Mouse (Mus musculus) cerebellum, adult 9-10 months (tissue): ENCODE results near the gene Adpgk.
"Not testable (repeated sequence)": the region's sequence is repeated elsewhere in the genome, so short reads cannot be mapped to it uniquely, and the experiment has no call there.

Experiments used
- DNase-seq: peaks from one replicate; pipeline ENCODE4 v3.0.0; 2022

Gene Adpgk

DNA sequence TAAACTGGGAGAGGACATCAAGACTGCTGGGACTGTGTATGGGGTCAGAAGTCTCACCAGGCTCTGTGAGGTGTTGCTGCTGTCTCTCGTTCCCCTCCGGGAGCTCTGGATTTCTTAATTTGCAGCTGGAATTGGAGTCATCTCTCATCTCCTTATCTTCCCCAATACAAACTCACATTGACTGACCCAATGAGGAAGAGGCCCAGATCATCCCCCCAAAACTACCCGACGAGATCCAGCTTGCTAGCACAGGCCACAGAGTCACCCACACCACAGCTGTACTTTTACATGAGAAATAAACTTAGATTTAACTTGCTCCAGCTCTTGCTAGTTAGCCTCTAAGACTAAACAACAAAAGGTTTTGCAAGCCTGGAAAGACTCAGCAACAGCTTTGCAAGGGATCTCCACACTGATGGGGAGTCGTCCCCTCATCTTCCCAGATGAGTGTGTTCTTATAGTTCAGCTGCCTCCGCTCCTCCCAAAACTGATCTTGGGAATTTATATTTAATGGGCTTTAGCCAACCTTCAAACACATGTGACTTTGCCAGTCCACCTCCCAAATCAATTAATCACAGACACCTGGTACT is 1.7 kb upstream of the Adpgk start:
- DNase-seq: peak; percentile 18

DNA sequence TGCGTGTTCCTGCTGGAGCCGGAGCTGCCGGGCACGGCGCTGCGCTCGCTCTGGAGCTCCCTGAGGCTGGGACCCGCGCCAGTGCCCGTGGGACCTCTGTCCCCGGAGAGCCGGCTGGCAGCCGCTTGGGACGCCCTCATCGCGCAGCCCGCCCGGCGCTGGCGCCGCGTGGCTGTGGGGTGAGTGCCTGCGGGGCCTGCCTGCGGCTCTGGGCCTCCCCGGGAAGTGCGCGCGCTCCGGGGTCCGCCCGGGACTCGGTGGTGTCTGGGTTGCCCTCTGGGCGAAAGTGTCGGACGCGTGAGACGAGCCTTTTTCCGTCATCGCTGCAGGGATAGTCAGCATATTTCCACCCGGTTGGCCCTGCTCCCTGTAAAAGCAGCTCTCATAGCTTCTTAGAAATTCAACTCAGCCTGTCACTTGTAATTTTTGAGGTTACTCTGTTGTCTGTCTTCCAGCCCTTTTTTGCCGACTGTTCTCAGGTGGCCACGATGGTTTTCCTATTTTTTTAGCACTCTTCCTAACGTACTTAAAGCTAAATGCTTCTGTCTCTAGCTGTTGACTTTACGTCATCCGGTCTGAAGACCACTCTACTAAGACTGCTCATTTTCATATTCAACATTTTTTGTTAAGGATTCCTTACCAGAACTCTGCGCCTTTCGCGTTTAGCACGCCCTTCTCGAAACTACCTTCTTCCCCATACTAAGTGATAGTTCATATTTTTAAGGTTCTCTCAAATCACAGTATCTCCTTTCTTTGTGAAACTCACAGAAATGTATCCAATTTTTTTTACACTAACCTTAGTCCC is 532 bp downstream of the Adpgk start:
- no peak for DNase-seq

DNA sequence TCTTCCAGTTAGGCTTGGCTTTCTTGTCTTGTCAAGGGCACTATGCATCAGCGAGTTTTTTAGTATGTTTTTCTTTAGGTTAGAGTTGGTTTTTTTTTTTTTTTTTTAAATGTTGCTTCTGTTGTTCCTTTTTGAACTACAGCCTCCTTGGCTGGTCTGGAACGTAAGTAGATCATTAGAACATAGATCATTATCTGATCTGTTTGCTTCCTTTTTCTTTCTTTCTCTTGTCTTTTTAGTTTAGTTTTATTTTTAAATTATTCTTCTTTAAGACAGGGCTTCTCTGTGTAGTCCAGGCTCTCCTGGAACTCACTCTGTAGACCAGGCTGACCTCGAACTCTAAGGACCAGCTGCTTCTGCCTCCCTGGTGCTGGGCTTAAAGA is 1.1 kb downstream of the Adpgk start:
- no peak for DNase-seq

DNA sequence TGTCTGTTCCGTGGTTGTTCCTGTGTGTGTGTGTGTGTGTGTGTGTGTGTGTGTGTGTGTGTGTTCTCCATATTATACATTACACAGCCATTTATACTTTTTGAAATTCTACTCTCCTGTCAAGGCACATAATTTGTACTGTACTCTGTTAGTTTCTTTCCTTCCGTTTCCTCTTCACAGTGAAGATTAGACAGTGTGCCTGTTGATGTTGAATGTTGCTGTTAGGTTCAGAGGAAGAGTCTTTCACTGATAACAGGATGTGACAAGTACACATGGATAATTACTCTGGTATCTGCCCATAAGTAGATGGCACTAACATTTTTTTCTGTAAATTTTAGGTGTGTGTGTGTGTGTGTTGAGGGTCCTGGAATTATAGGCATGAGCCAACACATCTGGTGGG is 5.1 kb downstream of the Adpgk start:
- no peak for DNase-seq

DNA sequence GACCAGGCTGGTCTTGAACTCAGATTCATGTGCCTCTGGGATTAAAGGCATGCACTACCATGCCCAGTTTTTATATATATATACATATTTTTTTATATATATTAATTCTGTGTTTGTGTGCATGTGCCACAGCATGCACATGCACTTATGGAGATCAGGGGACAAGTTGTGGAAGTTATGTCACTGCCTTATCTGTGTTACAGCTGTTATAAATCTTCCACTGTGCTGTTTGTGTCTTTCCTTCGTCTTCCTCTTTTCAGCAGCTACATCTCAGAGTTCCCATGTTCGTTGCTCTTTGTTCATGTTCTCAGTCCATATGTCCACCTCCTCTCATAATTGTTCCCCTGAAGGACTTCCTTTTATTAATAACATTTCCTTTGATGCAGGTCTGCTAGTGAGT is 16.5 kb downstream of the Adpgk start:
- no peak for DNase-seq

DNA sequence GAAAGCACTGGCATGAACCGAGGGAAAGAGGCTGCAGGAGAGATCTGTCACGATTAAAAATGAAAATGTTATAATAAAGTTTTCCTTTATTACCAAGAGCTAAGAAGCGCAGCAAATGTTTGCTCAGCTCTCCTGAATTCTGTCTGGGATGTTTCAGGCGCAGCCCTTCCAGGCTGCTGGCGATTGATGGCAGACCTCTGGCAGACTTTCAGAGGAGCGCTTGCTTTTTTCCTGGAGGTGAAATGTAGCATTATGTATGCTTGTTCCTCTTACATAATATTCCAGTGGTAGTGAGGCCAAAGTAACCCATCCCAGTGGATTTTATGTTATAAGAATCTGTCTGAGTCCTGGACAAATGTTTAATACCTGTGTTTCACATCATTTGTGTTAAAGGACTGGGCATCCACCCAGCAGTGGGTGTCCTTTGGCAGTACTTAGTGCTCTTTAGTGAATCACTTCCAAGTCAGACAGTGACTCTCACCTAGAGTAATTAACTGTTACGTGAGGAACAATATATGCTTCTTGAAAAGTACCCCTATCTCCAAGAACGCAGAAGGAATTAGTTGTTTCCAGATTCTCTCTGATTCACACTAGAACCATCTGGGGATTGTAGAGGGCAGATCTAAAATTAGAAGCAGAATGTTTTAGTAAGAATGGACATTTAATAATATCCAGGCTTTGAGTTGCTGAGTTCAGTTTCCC is 19.4 kb downstream of the Adpgk start:
- DNase-seq: no peak

DNA sequence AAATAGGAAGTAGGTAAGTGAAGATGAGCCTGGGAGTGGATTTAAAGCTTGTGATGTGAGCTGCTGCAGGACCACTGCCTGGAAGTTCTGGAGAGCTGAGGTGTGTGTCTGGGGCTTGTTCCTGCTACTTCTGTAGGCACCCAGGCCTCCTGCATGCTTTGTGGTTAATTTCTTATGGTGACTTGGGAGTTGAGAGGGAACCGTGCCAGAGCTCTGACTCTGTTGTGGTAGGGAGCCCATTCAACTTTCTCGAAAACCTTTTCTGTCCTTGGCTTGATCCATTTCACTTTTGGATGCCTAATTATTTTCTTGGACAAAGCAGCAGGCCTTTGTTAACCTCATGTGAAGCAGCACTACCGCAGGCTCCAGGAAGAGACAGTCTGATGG is 19.9 kb downstream of the Adpgk start:
- DNase-seq: no peak

DNA sequence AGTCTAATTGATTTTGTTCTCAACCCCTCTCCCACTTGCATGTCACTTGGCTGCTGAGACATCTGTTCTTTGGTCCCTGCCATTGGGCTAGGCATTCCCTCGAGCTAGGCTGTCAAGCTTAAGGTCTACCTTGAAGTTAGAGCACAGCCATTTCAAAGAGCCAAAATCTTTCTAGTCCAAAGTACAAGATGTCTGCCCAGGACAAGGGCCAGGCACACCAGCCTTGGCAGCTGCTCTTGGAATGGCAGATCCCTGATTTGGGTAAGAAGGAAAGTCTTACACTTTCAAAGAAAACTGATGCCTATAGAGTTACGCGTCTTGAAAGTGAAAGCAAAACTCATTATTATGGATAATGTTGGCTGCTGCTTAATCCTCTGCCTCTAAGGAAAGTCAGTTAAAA is 24.8 kb downstream of the Adpgk start:
- DNase-seq: no peak

DNA sequence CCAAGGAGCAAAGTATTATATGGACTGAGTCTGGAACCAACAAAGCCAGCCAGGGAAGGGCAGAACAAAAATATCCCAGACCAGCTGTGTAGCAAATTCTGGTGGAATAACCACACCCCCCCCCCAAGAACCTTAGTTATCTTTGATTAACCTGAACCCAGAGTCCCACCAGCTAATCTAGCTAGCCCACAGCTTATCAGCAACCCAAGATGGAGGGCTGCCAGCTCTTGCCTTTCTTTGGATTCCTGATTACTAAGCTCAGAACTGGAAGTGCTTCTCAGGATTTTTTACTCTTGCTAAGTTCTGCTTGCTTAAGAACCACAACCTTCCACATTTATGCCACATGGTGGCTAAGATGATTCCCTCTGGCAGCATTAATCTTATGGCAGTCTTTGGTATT is 33.0 kb downstream of the Adpgk start:
- no peak for DNase-seq

DNA sequence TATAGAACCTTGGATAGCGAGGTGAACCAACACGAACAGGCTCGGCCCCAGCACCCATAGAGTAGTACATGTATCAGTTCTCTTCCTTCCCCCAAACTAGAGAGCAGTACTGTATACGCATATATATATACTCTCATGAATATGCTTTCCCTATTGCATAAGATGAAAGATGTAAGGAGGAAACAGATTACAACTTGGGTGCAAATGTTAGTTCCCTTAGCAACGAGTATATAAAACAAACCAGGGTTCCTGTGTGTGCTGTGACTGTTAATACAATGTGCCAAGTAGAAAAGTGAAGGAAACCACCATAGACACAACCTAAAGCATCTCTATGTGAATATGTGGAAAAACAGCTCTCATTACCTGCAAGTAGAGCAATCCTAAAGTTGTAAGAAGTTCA is 38.7 kb downstream of the Adpgk start:
- DNase-seq: no peak

DNA sequence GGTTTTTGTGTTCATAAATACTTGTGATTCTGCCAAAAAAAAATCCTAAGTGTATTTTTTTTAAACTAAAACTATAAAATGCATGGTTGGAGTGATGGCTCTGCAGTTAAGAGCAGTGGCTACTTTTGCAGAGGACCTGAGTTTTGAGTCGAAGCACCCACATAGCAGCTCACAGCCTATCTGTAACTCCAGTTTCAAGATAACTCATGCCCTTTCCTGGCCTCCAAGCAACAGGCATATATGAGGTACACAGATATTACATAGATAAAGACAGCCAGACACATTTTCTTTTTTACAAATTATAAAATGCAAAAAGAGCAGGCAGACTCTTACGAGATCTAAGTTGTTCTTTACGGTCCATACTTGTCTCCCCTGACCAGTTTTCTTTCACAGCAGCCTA is 45.2 kb downstream of the Adpgk start:
- no peak for DNase-seq

DNA sequence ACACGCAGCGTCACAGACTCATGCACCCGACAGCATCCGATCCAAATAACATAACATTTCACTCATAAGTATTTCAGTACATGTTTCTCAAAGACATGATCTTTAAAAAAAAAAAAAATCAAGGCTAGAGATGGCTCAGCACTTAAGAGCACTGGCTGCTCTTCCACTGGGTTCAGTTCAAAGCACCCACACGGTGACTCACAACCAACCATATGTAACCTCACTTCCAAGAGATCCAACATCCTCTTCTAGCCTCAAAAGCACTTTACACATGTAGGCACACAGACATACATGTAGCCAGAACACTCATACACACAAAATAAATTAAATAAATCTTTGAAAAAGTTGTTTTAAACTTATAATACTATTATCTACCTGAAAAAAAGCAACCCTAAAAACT is 46.5 kb downstream of the Adpgk start:
- DNase-seq: no peak

DNA sequence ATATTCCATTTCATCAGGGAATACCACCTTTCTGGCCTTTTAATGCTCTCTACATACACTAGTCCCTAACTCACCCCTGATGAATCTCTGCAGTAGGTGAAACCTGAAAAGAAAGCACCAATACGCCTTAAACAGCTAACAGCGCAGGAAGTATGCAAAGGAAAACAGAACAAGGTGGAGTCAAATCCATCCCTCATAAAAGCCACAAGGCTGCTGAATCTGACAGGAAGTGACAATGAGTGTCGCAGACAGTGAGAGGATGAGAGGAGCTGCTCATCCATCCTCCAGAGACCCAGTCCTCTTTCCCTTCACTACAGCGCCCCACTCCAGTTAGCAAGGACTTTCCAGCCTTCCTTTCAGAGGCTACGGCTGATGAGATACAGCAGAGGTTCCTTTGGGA is 47.1 kb downstream of the Adpgk start:
- DNase-seq: no peak

DNA sequence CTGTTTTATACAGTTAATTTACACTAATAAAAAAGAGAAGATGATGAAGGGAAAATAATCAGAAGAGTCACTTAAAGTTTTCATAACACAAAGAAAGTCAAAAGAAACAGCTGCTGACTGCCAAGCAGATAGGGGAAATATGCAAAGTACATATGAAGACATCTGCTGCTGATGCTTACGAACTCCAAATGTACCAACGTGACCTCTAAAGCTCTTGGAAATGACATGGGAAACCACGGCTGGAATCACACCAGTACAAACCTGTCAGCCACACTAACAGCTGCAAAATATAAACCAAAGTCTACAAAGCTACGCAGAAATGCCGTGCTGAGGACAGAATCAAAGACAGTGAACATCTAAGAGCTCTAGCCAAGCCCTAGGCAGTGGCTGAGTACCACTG is 47.7 kb downstream of the Adpgk start:
- DNase-seq: no peak

DNA sequence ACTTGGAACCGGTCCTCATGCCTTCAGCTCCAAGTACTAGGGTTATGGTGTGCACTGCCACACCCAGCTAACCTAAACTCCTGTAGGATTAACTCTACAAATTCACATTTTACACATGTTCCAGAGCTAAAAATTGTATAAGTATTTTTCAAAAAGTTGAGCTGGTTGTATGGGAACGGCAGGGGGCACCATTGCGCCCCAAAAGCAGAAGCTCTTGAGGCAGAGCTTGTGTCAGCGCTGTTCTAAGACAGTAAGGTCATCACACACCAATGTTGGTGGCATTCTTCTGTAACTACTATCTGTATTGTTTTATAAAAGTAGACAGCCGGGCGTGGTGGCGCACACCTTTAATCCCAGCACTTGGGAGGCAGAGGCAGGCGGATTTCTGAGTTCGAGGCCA is 48.6 kb downstream of the Adpgk start:
- DNase-seq: no peak

DNA sequence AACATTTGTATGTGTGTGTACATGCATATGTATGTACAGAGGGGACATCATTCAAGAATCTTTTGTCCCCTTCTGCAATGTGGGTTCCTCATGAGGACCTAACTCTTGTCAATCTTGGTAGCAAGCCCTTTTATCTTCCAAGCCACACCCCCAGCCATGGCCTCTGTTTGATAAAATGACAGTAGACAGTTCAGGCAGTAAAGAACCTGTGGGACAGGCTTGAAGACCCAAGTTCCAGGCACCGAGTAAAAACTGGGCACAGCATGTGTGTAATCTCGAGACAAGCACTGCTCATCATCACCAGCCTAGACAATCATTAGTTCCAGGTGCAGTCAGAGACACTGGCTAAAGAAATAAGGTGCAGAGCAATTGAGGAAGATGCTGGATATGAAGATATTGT is 54.8 kb downstream of the Adpgk start:
- DNase-seq: no peak

DNA sequence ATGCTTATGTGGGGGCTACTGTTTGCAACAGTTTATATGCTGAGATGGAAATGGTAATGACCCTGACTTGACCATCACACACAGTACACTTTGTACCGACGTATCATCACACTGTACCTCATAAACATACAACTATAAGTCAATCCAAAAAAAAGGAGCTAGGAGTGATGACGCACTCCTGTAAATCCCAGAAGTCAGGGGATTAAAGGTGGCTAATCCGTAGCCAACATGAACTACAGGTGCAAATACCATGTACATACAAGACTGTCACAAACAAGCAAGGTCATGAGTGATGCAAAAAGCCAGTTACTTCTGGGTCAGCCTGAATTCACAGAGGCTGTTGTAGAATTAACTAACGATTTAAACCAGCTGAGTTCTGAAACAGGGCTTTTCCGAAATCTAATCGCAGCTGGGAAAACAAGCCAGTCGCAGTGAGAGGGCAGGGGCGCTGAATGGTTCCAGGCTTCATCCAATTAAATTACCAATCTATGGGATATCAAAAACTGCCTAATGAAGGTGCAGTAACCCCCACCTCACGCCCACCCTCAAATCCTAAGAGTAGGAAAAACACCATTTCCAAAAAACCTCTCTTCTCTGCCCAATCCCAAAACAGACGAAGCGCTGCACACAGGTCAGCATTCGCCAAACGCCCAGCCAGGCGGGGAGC is 61.4 kb downstream of the Adpgk start:
- DNase-seq: peak; percentile 19

DNA sequence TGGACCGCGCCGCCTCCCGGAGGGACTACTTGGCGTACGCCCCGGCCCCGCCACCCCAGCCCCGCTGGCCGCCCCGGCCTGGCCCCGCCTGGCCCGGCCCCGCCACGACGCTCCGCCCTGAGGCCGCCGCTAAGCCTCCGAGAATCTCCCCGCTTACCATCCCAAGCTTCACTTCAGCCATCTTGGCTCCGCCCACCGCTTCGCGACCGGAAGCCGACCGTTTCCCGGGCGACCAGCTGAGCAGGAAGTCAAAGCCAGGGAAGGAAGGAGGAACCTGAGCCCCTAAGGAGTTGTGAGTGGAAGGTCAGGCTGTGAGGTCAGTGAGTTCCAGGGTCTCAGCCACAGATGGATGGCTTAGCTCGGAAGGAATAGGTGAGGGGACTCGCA is 61.9 kb downstream of the Adpgk start, which contains the start of gene Bbs4:
TSS of gene Bbs4 (minus strand) at position 256 of the 387 bp plus-strand sequence.
- DNase-seq: peak; percentile 88

DNA sequence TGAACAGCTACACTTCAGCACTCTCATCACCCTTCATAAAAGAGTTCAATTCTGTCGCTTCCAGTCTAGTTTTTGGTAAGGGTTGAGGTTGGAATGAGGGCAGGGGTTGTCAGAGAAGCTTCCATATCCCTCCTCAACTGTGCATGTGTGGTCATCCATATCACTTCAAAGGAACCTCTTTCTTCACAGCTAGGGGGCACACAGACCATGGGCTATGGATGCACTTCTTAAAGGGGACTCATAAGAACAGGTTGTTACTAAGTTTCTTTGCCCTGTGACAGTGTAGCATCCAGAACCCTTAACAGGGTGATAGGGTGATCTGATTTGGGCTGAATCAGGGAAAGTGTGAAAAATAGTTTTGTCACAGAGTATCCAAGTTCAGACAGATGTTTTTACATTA is 66.7 kb downstream of the Adpgk start:
- not testable (repeated sequence) for DNase-seq

DNA sequence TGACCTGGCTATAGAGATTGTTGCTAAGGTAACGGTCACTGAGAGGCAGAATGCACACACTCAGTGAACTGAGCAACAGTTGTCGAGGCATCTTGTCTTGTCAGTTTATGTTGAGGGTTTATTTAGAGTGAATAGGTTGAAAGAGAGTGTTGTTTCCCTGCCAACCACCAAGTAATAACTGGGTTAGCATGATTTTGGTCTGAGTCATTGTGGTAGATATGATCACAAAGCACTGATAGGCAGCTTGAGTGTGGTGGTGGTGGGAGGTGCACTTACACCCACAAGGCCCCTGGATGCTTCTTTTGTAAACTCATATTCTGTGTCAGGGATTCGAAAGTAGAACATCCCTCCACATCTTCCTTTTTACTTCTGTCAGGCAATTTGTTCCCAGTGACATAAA is 69.1 kb downstream of the Adpgk start:
- not testable (repeated sequence) for DNase-seq

DNA sequence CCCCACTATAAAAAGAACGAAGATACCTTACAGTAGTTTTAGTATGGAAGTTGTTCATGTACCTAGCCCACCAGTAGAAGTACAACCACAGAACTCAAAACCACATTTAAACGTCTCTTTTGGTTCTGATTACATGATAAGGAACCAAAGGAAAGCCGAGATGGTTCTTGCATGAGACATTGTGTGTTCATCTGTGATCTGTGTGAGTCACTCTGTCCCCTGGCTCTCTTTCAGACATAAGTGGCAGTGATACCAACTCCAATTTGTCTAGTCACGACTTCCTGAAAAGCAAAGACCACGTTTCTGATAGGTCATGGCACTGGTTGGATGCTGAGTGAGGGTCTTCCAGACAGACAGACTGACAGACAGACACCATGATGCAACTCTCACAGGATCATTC is 77.9 kb downstream of the Adpgk start:
- DNase-seq: no peak

DNA sequence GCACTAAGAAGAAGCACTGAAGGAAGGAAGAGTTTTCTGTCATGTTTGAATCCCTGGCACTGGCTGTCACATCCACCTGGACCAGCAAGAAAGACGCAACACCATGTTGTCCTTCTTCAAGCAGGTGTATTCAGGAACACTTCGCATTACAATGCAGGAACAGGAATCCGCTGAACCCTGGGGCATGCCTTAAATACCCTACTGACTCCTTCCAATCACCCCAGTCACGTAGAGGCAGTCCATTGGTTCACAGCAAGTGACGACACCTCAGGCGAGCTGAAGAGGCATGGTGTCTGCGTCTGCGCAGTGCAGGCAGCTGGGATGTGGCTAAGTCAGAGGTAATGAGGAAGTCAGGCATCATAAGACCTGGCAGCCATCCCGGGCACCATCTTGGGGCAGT is 78.3 kb downstream of the Adpgk start:
- no peak for DNase-seq
